Mouse (Mus musculus) R1 (cell line): ENCODE measurements around the gene Olfr691.
"Not testable (repeated sequence)": the region's sequence is repeated elsewhere in the genome, so short reads cannot be mapped to it uniquely, and the experiment has no call there.

ENCODE experiments used
- DNase-seq: peaks from one replicate; pipeline ENCODE4 v3.0.0-alpha.2; 2018; ENCODE audit warnings: low read depth, low spot score

Olfr691 gene

DNA sequence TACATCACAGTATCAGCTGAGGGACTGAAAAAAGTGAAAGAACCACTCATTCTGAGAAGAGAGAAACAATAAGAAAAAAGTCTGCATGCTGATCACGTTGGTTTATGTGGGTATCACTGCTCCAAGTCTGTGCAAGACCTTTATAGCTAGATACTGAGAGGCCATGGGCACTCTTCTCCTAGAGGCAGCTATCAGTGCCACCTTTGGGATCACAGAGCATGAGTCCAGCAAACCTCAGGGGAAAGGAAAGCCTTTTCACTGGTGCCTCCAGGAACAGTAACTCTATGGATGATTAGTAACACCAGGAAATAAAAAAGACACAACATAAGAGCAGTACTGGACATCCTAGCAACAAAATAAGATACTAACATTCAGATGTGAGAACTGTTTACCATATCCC lies at the start of gene Olfr691:
TSS of gene Olfr691 (minus strand) at position 101 of the 400 bp plus-strand sequence.
- DNase-seq = no peak

DNA sequence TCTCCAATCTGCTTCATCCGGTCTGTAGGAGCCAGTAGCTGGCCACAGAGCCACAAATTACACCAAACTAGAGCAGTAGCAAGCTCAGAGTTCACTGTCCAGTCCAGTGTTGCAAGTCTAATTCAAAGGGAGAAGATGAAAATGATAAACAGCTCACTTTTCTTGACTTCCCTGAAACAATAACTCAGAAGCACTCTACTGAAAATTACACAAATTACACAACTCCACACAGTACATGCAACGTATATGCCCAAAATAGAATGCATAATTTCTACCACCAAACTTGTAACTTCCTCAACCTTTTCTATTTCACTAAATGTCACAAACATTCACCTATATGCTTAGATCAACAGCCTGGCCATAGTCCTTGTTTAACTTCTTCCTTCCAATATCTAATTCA lies 48.2 kb upstream of the Olfr691 start:
- no peak for DNase-seq

DNA sequence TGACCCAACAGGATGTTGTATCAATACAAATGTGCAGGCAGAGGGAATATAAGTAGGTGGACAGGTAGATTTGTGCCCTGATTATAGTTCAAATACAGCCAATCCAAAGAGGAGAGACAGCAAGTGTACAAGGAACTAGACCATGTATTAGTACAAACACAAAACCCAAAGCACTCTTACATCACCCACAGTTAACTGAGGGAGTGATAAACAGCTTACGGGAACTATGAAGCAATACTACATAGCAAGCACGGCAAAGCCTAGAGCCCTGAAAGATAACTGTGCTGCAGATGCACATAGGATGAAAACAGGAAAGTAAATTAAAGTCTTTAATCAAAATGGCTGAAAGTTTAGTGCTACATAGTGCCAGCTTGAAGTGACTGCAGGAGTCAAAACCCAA lies 45.6 kb upstream of the Olfr691 start:
- DNase-seq = no peak

DNA sequence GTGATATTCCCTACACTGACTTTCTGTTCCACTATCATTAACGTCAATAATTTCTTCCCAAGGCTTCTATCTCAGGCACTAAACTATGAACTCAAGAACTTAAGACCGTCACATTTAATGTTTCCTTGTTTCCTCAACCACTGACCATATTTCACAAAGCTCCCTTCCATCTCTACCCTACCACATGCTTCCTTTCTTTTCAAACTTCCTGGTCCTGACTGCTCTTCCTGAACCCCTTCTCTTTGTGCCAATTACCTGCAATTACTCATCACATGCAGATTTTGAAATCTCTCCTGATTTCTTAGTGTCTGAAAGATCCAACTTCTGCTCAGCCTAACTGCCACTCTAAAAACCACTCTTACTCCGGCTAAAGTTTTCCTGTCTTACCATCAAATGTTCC lies 38.3 kb upstream of the Olfr691 start:
- no peak for DNase-seq

DNA sequence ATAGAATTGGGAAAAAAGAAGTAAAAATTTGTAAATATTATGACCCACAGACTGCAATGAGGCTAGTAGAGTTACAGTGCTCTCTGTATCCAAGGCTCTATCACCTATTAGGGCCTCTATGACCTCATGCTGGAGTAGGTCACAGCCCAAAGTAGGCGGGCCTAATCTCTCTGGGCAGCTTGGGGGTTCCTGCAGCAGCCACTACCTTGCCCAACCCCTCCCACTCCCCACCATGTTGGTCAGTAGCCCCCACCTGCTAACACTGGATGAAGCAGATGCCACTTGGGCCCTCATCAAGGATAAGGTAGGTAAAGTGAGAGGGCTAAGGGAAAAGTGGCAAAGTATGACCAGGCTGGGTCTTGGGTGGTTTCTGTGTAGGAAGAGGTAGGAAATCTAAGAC lies 32.8 kb upstream of the Olfr691 start, which contains the start of gene Gm5901:
TSS of gene Gm5901 (plus strand) at position 173 of the 400 bp plus-strand sequence.
- DNase-seq = no peak

DNA sequence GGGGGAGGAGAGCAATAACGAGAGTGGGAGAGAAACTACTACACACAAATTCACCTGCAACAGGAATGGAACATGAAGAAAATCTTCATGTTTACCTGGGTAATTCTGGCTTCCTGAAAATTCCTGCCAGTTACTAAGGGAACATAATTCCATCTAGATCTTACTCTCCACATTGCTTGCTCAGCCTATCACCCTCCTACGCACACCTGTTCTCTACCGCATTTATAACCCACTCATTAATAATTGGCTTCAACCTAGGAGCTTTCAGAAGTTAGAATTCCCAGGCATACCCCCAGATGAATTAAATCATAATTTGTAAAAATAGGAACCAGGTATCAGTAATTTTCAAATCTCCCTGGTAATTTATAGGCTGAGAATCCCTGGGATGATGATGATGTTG lies 31.9 kb upstream of the Olfr691 start:
- DNase-seq = no peak

DNA sequence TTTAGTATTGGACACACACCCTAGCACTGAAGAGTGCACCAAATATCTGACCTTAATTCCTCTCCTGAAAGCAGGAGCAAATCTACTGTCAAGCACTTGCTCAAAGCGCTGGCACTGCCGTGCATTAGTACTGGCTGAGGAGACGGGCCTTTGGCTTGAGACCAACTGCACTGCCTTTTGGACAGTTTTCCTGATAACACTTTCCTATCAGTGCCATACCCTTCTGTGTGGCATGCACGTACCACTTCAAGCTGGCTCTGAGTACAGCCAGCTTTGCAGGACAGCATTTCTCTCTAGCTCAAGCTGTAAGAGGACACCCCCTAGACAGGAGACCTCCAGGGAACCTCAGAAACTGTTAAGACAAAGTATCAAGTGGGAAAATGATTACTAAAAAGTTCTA lies 31.4 kb upstream of the Olfr691 start:
- no peak for DNase-seq

DNA sequence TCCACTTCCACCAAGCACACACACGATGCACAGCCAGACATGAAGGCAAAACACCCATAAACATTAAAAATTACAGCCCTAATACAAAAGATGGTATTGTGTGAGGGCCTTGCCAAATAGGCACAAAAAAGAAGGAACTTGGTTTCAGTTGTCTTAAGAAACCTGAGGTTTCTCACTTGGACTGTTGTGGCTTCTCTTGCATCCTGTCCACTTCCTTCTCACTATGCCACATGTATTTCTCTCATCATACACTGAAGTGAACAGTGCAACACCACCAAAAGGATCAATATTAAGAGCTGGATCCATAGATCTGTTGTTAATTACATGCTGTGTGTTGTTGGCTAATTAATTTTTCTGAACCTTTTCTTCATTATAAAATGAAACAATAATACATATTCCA lies 30.8 kb upstream of the Olfr691 start:
- DNase-seq = no peak

DNA sequence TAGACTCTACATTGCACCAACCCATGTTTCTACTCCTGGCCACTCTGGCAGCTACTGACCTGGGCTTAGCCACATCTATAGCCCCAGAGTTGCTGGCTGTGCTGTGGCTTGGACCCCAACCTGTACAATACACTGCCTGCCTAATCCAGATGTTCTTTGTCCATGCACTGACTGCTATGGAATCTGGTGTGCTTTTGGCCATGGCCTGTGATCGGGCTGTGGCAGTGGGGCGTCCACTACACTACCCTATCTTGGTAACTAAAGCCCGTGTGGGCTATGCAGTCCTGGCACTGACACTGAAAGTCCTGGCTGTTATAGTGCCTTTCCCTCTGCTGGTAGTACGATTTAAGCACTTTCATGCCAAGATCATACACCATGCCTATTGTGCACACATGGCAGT lies 26.5 kb upstream of the Olfr691 start:
- no peak for DNase-seq

DNA sequence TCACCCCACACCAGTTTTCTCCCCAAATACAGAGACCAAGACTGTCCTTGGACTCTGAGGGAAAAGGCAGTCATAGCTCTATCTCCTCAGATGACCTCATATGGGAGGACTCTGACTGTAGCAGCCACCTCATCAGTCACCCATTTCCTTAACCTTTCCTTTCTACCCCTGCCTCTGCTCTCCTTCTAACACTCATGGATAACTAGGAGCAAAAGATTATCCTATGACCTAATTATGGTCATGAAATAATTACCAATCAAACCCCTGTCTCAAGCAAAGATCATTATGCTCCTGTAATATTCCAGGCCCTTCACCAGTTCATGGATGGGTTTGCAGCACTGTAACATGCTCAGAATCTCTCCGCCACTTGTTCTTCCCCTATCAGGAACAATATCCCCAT lies 25.9 kb upstream of the Olfr691 start, which contains the start of gene Olfr692:
TSS of gene Olfr692 (plus strand) at position 301 of the 400 bp plus-strand sequence.
- DNase-seq = no peak

DNA sequence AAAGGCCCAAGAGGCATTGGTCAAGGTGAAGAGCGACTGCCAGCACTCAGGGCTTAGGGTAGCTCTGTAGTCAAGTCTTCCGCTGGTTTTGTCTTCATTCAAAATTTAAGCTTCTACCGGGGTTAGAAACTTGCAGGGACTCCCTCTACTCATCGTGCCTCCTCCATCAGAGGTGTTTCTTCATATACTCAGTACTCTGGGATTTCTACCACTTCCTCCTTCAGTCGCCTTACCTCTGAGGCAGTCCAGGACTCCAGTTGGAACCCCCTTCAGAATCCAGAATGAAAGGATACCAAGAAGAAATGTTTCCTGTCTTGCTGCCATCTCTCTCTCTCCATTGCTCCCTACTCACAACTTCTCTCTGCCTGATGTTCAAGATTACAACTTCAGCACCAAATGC lies 25.2 kb upstream of the Olfr691 start:
- no peak for DNase-seq

DNA sequence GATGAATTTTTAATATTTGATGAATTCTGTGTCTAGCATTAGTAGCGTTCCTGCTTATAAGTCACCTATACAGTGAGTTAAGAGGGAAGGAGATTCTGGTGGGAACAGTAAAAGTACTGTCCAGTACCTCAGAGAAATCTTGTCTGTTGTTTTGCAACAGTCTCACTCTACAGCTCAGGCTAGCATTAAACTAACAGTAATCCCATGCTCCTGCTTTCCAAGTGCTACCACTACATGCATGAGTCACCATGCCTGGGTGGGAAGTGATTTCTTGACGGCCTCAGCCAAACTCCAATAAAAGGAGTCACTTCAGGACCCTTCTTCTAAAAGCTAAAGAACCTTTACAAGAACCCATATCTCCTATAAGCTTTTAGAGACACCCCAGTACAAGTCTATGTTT lies 19.6 kb upstream of the Olfr691 start:
- no peak for DNase-seq

DNA sequence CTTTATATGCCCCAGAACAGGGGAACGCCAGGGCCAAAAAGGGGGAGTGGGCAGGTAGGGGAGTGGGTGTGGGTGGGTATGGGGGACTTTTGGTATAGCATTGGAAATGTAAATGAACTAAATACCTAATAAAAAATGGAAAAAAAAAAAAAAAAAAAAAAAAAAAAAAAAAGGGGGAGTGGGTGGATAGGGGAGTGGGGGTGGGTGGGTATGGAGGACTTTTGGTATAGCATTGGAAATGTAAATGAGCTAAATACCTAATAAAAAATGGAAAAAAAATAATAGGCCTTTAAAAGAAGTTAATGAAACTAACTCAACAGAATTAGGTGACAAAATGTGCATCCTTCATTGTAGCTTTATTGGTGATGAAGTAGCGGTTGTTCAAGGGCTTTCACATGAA lies 14.4 kb upstream of the Olfr691 start:
- not testable (repeated sequence) for DNase-seq

DNA sequence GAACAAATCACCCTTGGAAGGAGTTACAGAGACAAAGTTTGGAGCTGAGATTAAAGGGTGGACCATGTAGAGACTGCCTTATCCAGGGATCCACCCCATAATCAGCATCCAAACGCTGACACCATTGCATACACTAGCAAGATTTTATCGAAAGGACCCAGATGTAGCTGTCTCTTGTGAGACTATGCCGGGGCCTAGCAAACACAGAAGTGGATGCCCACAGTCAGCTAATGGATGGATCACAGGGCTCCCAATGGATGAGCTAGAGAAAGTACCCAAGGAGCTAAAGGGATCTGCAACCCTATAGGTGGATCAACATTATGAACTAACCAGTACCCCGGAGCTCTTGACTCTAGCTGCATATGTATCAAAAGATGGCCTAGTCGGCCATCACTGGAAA lies 14.0 kb upstream of the Olfr691 start:
- DNase-seq = not testable (repeated sequence)

DNA sequence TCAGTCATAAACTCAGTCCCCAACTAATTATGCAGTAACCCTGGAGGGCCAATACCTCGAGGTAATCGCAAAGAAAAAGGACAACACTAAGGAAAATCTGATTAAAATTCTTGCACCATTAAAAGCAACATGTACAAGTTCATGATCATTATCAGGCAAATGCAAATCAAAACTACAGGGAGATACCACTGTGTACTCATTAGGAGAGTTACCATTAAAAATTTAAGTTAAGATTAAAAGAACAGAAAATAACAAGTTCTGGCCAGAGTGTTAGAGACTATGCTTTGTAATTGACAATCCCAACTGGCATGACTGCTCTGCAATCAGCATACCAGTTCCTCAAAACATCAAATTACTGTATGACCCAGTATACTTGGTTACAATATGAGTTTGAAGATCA lies 682 bp upstream of the Olfr691 start:
- DNase-seq = no peak

DNA sequence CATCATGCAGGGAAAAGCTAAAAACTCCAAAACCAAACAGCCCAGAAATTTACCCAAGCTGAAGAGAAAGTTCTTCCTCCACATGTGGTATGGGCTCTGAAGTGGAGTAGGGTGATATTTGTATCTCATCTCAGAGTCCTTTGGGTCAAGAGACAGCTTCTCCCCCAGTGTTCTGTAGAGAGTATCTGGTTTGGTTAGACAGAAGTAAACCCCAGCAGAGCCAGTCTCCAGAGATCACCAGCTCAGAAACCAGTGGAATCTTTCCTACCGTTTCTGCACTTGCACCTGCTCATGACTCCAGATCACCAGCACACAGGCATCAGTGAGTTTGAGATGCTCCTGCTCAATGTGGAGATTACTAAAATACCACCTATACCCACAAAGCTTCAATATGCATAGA lies 8.1 kb downstream of the Olfr691 start, which contains the start of gene Olfr690:
TSS of gene Olfr690 (minus strand) at position 101 of the 400 bp plus-strand sequence.
- no peak for DNase-seq

DNA sequence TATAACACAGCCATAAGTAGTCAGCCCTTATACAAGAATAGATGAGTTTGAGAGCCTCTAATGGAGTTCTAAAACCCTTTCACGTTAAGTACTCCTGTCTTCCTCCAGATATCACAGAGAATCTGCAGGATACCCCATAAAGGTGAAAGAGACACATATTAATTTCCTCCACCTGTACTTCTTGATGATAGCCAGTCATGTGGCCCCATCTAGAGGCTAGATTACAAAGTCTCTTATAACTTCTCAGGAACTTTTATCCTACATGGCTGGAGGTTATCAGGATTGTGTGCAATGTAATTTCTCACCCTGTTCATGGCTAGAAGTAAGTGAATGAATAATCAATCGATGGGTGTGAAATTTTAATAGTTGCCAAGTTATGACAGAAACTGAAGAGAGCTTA lies 16.8 kb downstream of the Olfr691 start:
- no peak for DNase-seq

DNA sequence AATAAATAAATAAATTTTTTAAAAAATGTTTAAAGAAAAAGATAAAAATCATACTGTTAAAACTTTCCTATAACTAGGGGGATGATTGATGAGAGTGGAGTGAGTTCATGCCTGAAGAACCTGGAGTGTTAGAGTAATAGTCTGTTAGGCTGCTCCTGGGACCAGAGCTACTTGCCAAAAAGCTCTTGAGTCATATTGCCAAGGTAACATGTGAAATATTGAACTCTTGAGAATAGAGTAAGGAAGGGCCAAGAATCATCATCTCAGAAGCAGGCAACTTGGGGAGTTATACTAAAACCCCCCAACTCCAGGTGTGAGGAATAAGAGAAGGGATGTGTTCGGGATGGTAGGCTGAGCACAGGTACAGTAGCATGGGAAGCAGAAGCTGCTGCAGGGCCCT lies 31.2 kb downstream of the Olfr691 start, which contains the start of gene Olfr689:
TSS of gene Olfr689 (plus strand) at position 301 of the 400 bp plus-strand sequence.
- no peak for DNase-seq

DNA sequence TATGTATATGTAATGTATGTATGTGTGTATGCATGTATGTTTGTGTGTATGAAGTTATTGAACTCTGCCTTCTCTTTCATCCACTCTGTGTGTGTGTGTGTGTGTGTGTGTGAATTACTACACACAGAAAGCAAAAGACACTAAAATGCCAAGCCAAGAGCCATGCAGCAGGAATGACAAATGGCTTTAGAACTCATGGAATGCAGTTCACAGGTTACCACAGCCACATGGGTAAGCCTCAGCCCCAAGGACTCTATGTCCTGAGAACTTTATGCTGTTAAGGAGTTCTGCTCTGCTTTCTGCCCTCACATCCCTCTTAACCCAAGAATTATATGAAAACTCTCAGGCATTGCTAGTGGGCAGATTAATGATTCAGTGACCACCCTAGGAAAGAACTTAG lies 52.0 kb downstream of the Olfr691 start:
- DNase-seq = no peak

DNA sequence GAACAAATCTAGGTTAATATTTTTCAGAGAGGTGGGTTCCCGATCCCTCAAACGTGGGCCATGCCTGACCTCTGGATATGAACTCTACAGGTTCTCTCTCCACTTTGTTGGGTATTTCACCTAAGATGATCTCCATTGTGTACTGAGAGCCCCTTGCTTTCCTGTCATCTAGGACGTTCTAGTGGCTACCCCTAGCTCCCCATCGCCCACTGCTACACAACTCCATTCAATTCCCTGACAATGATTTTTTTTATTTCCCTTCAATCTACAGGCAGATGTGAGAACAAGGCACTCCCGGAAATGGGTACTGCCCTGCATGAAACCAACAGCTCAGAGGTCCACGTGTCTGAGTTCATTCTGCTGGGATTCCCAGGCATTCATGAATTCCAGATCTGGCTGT lies 54.3 kb downstream of the Olfr691 start, which contains the start of gene Olfr688:
TSS of gene Olfr688 (plus strand) at position 301 of the 400 bp plus-strand sequence.
- DNase-seq = no peak
